Mouse (Mus musculus) midbrain, postnatal 0 days (tissue): ENCODE measurements around the gene Lgr4. TPM values are rescaled to one million over a fixed set of nuclear protein-coding genes. Genes with fewer than 3 reads are reported as not detected.
"Not testable (repeated sequence)": the region's sequence is repeated elsewhere in the genome, so short reads cannot be mapped to it uniquely, and the experiment has no call there.

Experiments used
- ATAC-seq: fragments of 200-750 bp; cut with Nextera tagmentation; 2 replicates; pipeline ENCODE4 v1.8.0; 2017; ENCODE audit warnings: moderate number of reproducible peaks, mild to moderate bottlenecking, moderate TSS enrichment, moderate library complexity; ENCODE audit not compliant: low FRiP score
- DNase-seq: peaks from one replicate; pipeline ENCODE4 v3.0.0-alpha.2; 2015; ENCODE audit warnings: low spot score
- H3K27ac ChIP-seq: fragments of 300-500 bp; sonication (generic); 2 replicates; pipeline ENCODE4 v1.5.1; 2014; ENCODE audit warnings: low read depth, mild to moderate bottlenecking, low read length, mixed read lengths
- H3K27me3 ChIP-seq: fragments of 300-500 bp; sonication (generic); 2 replicates; pipeline ENCODE4 v1.6.1; 2014; ENCODE audit warnings: low read length, control low read depth, mixed read lengths; ENCODE audit not compliant: insufficient read depth
- H3K36me3 ChIP-seq: fragments of 300-500 bp; sonication (generic); 2 replicates; pipeline ENCODE4 v1.6.1; 2014; ENCODE audit warnings: low read length, control low read depth, mixed read lengths; ENCODE audit not compliant: insufficient read depth
- H3K4me1 ChIP-seq: fragments of 300-500 bp; sonication (generic); 2 replicates; pipeline ENCODE4 v1.6.1; 2014; ENCODE audit warnings: mild to moderate bottlenecking, control low read depth, antibody characterized with exemption, low read length, mixed read lengths; ENCODE audit not compliant: insufficient read depth
- H3K4me2 ChIP-seq: fragments of 300-500 bp; sonication (generic); 2 replicates; pipeline ENCODE4 v1.6.1; 2014; ENCODE audit warnings: low read depth, mild to moderate bottlenecking, low read length, mixed read lengths; ENCODE audit not compliant: poor library complexity, severe bottlenecking
- H3K4me3 ChIP-seq: fragments of 300-500 bp; sonication (generic); 2 replicates; pipeline ENCODE4 v1.5.1; 2014; ENCODE audit warnings: low read depth, mild to moderate bottlenecking, low read length, moderate library complexity
- H3K9ac ChIP-seq: fragments of 300-500 bp; sonication (generic); replicated peaks from 2 replicates; pipeline ENCODE4 v1.6.1; 2014; ENCODE audit warnings: mild to moderate bottlenecking, low read length, moderate library complexity, mixed read lengths; ENCODE audit not compliant: poor library complexity, severe bottlenecking
- H3K9me3 ChIP-seq: fragments of 300-500 bp; sonication (generic); 2 replicates; pipeline ENCODE4 v1.6.1; 2016; ENCODE audit warnings: low read length, control low read depth
- CTCF ChIP-seq: IDR thresholded peaks from 2 replicates; pipeline ENCODE4 v1.5.1; 2016; ENCODE audit warnings: antibody characterized with exemption, mild to moderate bottlenecking
- WGBS: fragments of 180-500 bp; shearing (Covaris S2); extraction: QIAGEN DNeasy Blood & Tissue Kit; methylation state at CpG from one replicate; pipeline ENCODE4 v1.1.7; 2014; 5-methylcytosine and 5-hydroxymethylcytosine counted together
- polyA plus RNA-seq: library from polyadenylated mRNA; unstranded; fragments of >200 nt; fragmentation: Nextera tagmentation; extraction: Ambion mirVana; gene quantifications from 2 replicates; pipeline ENCODE4 v1.2.1, GENCODE M21; 2015
- total RNA-seq: library from RNA; depleted of rRNA; stranded (reverse); fragments of >200 nt; gene quantifications from 2 replicates; pipeline ENCODE4 v1.2.3, GENCODE M21; 2014; rRNA removed

Lgr4 gene
- total RNA-seq, result 33.4 and 36.4 TPM in 2 replicates
- polyA plus RNA-seq, result 9.9 and 10.1 TPM in 2 replicates

DNA sequence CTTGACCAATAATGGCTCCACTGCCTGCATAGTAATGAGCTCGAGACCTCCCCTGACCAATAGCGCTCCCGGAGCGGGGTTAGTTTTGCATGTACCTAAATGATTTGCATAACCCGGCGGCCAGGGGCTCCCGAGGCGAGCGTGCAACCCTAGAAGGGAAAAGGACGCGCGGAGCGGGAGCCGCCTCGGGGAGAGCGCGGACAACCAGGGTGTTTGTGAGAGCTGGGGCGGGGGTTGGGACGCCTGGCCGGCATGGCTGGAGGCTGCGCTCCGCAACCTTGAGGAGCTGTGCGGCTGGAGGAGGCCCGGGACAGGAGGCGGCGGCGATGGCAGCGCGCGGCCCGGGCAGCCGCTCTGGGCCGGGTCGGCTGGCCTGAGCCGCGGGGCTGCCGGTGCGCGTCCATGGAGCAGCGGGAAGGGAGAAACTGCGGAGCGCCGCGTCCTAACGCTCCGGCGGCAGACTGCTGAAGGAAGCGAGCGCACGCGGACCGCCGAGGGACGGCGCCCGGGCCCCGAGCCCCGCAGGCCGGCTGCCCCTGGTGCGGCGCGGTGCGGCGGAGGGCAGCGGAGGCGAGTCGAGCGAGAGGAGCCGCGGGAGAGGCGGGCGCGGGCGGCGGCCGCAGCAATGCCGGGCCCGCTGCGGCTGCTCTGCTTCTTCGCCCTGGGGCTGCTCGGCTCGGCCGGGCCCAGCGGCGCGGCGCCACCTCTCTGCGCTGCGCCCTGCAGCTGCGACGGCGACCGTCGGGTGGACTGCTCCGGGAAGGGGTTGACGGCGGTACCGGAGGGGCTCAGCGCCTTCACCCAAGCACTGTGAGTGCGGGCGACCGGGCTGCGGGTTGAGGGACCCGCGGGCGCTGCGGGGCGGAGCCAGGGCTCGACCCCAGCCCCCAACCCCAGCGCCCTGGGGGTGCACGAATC, at the start of gene Lgr4:
TSS of gene Lgr4 (plus strand) at position 152 of the 918 bp plus-strand sequence.
- DNase-seq, result peak; percentile 97
- Histone ChIP-seq H3K9me3 (no peaks in the 10 kb centered on the region), H3K4me3 (peak within 1 kb of the TSS; percentile 85), H3K27ac (peak within 1 kb of the TSS; percentile 85), H3K36me3 (no peaks in the 10 kb centered on the region), H3K4me2 (peak within 1 kb of the TSS; percentile 92), H3K27me3 (no peaks in the 10 kb centered on the region), H3K4me1 (peaks cover 13% of the 10 kb centered on the region; the same call in 1 of the 2 replicates), H3K9ac (peak within 1 kb of the TSS; percentile 91)
- peak; percentile 97 for ATAC-seq
- WGBS, result 3% methylated on average over 99 of the region's 111 CpGs
- peak; percentile 25; the same call in 1 of the 2 replicates for TF ChIP-seq CTCF

DNA sequence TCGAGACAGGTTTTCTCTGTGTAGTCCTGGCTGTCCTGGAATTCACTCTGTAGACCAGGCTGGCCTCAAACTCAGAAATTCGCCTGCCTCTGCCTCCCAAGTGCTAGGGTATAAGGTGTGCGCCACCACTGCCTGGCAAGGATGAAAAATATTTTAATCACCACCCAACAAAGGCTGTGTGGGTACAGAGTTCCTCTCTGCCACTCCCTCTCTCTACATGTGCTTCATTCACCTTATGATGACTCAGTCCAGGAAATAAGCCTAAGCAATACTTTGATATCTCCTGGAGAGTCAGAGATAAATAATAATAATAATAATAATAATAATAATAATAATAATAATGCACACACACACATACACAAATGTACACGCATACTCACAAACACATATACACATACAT, 38.0 kb upstream of the Lgr4 start:
- not testable (repeated sequence) for H3K27ac ChIP-seq, H3K4me1 ChIP-seq, H3K4me2 ChIP-seq, ATAC-seq, H3K36me3 ChIP-seq, H3K9ac ChIP-seq, DNase-seq, H3K4me3 ChIP-seq, H3K27me3 ChIP-seq, H3K9me3 ChIP-seq
- 86% methylated on average over 4 of the region's 4 CpGs for WGBS

DNA sequence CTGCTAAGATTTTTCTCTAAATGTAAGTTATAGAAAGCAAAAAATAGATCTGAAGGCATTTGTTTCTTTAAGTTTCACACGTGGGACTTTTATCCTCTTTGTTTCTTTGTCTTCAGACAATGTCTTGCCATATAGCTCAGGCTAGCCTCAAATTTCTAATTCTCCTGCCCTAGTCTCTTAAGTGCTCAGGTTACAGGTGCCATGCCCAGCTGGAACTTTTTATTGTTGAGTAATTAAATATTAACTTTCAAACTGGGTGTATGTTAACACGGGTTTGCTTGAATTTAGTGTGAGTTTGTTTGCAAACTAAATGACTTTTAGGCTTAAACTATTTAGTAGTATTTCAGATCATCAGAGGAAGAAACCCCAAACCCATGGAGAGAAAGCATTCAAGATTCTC, 36.3 kb upstream of the Lgr4 start:
- 66% methylated on average over 2 of the region's 2 CpGs for WGBS
- H3K9me3 ChIP-seq, result no peaks in the 10 kb centered on the region
- no peak overlapping the region for H3K4me3 ChIP-seq
- ATAC-seq (no peak), DNase-seq (no peak)
- no peak overlapping the region for H3K4me2 ChIP-seq
- no peak for TF ChIP-seq CTCF
- no peaks in the 10 kb centered on the region for H3K4me1 ChIP-seq
- H3K27me3 ChIP-seq, result no peaks in the 10 kb centered on the region
- H3K27ac ChIP-seq, result no peak overlapping the region
- H3K9ac ChIP-seq, result no peak overlapping the region
- no peaks in the 10 kb centered on the region for H3K36me3 ChIP-seq

DNA sequence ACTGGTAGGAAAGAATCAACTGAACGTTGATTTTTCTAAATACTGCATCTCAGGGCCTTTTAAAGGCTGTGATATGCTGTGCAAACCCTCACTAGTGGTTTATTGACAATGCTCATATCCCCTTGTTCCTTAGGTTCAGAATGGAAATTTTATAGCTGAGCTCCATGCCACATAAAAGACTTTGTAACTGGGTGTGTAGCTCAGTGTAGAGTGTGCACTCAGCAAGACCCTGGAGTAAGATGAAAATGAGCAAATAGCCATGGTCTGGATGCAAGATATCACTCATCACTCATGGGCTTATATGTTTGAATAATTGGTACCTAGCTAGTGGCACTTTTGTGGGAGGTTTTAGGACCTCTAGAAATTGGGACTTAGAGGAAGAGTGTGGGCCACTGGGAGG, 35.8 kb upstream of the Lgr4 start:
- ATAC-seq (no peak), DNase-seq (no peak)
- Histone ChIP-seq H3K4me2 (no peak overlapping the region), H3K9me3 (no peaks in the 10 kb centered on the region), H3K4me3 (no peak overlapping the region), H3K36me3 (no peaks in the 10 kb centered on the region), H3K27me3 (no peaks in the 10 kb centered on the region), H3K27ac (no peak overlapping the region), H3K4me1 (no peaks in the 10 kb centered on the region), H3K9ac (no peak overlapping the region)
- TF ChIP-seq CTCF, result no peak
- WGBS, result 75% methylated on average over 1 of the region's 1 CpGs

DNA sequence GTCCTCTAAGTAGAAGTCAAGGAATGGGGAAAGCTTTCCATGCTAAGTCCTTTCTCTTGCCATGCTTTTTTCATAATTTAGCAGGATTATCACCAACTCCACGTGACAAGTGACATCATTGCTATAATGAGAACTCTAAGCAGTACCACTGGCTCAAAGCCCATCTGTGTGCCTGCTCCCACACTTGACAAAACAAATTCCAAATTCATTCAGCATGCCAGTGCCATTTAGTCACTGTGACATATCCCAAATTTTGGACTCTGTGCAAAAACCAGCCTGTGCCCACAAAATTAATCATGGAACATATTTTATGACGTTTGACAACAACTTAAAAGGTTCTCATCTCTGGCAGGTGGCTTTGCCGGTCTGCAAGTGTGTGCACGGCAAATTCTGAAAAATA, 33.3 kb upstream of the Lgr4 start:
- H3K4me3 ChIP-seq, result no peak overlapping the region
- no peak for ATAC-seq
- H3K9ac ChIP-seq, result no peak overlapping the region
- no peaks in the 10 kb centered on the region for H3K9me3 ChIP-seq
- H3K27ac ChIP-seq, result no peak overlapping the region
- no peak for TF ChIP-seq CTCF
- no peak for DNase-seq
- H3K36me3 ChIP-seq, result no peaks in the 10 kb centered on the region
- no peaks in the 10 kb centered on the region for H3K27me3 ChIP-seq
- 75% methylated on average over 4 of the region's 4 CpGs for WGBS
- no peaks in the 10 kb centered on the region for H3K4me1 ChIP-seq
- H3K4me2 ChIP-seq, result no peak overlapping the region

DNA sequence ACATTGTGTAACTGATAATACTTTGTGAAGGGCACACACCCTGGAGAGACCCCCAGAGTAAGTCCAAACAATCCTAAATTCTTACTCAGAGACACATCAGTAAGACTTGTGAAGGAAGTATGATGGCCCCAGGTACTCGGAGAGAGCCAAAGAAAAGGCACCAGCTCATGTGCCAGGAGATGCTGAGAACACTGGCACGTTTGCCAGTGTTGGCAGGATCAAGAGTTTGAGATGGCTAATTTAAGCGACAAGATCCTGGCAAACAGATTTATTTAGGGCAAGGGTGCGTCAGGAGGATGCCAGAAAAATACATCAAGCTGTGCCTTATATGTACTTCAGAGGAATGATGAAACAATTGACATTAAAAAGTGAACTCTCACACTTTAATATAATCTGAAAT, 32.9 kb upstream of the Lgr4 start:
- no peak overlapping the region for H3K9ac ChIP-seq
- 59% methylated on average over 4 of the region's 4 CpGs for WGBS
- no peaks in the 10 kb centered on the region for H3K36me3 ChIP-seq
- H3K9me3 ChIP-seq, result no peaks in the 10 kb centered on the region
- H3K4me1 ChIP-seq, result no peaks in the 10 kb centered on the region
- no peak for TF ChIP-seq CTCF
- no peak overlapping the region for H3K4me3 ChIP-seq
- H3K27me3 ChIP-seq, result no peaks in the 10 kb centered on the region
- H3K4me2 ChIP-seq, result no peak overlapping the region
- ATAC-seq, result no peak
- DNase-seq, result no peak
- no peak overlapping the region for H3K27ac ChIP-seq
